Mouse (Mus musculus) MEL-GATA-1-ER (cell line): ENCODE results near the gene Kdm4a.

ENCODE experiments used
- DNase-seq: peaks from one replicate; pipeline ENCODE4 v3.0.0-alpha.2; 2012; ENCODE audit warnings: low read depth; ENCODE audit errors: extremely low read depth

Kdm4a gene

DNA sequence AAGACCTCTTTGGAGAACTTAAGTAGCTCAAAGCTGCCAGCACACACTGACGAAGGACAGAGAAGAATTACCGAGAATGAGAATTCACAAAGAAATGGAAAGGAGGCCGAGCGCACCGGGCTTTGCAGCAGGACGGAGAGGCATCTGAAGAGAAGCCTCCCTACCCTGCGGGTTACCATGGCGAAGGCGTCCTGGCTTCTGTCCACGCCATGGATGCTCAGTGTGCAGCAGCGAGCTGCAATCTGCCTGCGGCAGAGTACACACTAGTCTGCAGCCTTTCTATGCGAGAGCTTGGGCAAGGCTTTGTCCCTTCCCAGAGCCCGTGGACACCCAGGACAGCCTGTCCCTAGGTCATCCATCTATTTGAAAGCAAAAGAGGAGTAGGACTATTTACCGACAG, 23.3 kb downstream of the Kdm4a start:
- no peak for DNase-seq

GRCm38 (mm10) chr4:118154889-118155288, 25.0 kb downstream of the Kdm4a start:
- peak; percentile 46 for DNase-seq

GRCm38 (mm10) chr4:118152020-118152785, 27.6 kb downstream of the Kdm4a start:
- peak; percentile 90 for DNase-seq

GRCm38 (mm10) chr4:118150804-118151203, 29.0 kb downstream of the Kdm4a start:
- no peak for DNase-seq

- DNase-seq = no peak
Observed at GRCm38 (mm10) chr4:118149956-118150680, 29.7 kb downstream of the Kdm4a start.

DNA sequence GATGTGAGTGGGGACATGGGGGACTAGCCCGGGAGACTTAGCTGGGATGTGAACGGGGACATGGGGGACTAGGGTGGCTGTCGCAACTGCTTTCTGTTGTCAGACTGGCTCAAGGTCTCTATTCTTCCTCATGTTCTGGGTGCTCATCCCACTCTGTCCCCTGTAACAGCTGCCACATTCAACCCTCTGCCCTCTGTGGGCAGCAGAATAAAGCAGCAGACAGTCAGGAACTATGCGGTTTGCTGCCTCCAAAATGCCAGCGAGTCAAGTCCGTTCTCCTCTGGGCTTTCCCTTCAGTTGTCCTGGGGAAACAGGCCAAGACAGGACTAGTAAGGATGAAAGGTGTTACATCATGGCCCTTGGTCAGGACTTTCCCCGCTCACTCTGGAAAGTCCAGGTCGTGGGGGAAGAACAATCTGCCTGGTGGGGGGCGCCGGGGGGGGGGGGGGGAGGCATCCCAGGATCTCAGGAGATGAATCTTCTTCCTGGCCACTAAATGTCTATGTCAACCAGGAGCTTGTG, 30.7 kb downstream of the Kdm4a start:
- DNase-seq = no peak

DNA sequence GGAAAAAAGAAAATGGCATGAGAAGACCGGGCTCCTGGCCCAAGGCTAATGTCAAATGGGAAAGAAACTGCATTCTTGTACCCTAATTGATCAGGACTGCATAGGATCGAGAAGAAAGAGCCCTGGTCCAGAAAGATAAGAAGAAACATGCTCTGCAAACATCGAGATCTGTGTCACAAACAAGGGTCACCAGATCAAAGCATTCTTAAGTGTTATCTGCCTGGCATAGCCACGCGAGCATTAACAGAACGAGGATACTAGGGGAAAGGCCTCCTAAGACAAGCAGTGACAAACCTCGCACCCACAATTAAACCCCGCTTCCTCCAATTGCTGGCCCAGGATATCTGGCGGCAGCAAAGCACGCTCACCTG, 31.5 kb downstream of the Kdm4a start:
- no peak for DNase-seq

- no peak for DNase-seq
Observed at GRCm38 (mm10) chr4:118147547-118148316, 32.1 kb downstream of the Kdm4a start.

GRCm38 (mm10) chr4:118147090-118147489, 32.8 kb downstream of the Kdm4a start:
- DNase-seq = no peak

GRCm38 (mm10) chr4:118144324-118144723, 35.5 kb downstream of the Kdm4a start:
- peak; percentile 75 for DNase-seq

- no peak for DNase-seq
Observed at GRCm38 (mm10) chr4:118143679-118144078, 36.2 kb downstream of the Kdm4a start.

DNA sequence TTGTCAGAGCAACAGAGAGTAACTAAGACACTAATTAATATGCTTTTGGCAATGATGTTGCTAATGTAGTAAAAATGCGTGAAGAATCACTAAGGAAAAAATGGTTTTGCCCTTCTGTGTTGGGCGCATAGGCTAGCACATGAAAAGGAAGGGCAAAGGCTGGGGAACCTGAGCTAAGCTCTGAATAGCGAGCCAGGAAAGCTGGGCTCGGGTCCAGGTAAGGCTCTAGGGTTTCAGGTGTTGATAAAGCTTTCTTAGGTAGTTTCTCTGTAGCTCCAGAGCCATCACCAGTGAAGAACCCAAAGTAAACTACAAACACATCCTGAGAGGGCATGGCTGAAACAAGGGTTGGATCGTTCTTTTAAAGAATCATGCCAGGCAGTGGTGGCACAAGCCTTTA, 38.3 kb downstream of the Kdm4a start:
- no peak for DNase-seq

DNA sequence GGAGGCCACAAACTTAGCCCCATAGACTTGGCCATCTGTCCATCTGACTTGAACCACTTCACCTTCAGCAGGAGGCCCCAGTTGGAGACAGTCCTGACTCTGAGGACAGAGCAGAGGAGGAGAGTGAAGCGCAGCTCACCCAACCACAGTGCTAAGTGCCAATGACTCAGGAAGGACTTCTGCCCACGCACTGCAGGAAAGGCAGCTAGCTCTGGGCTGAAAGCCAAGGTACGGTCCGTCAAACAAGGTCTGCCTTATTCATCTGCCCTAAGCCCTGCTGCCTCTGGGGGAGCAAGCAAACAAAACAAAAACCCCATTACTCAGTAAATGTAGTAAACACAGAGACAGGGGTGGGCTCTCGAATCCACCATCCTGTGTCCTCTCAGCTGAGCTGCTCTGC, 41.0 kb downstream of the Kdm4a start:
- DNase-seq = no peak

DNA sequence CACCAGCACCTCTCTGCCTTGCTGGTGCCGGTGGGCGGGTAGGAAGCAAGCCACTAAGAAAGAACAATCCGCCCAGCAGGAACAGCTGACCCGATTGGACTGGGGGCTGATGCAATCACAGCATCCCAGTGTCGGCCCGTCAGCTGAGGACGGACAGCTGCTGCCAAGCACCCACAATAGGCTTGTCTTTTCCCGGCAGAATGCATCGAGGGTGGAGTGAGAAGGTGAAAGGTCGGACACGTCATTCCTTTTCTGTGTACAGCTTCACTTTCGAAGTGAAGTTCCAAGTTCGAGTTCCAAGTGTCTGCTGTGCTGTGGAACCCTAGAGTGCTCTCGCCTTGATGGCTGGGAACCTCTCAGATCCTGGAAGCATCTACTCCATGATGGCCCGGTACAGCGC, 42.0 kb downstream of the Kdm4a start:
- no peak for DNase-seq

GRCm38 (mm10) chr4:118137311-118137710, 42.5 kb downstream of the Kdm4a start:
- DNase-seq = no peak

DNA sequence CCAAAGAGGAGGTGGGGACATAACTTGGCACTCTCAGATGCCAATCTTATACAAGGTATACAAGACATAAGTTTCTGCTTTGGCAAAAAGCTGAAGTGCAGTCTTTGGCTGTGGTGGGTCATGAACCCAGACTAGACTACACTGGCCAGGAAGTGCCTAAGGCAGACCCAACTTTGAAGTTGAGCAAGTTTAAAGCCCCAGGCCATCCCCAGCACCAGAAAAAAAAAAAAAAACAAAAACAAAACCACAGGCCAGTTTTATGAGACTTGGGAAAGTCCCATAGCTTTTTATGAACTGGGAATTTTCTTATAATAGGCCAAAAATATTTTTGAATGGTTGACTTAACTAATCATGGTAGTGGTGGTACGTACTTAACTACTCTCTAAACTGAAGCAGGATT, 44.4 kb downstream of the Kdm4a start:
- no peak for DNase-seq

- peak; percentile 82 for DNase-seq
Observed at GRCm38 (mm10) chr4:118134485-118135365, 45.1 kb downstream of the Kdm4a start, which contains the start of gene St3gal3. Gene St3gal3 (minus strand): TSS chr4:118134914.

DNA sequence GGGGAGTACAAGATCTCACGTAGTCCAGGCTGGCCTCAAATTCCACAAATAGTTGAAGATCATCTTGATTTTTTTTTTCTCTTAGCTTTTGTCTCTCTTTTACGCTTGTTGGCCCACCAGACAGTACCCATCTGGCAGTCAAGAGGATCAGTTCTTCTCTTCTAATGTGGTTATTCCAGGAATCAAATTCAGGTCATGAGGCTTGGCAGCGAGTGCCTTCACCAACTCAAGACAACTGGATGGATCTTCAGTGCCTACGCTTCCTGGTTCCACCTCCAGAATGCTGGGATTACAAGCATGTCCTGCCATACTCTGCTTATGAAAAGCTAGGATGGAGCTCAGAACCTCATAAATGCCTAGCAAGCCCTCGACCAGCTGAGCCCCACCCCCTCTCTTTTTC, 48.5 kb downstream of the Kdm4a start:
- DNase-seq = no peak

- no peak for DNase-seq
Observed at GRCm38 (mm10) chr4:118123030-118123704, 56.7 kb downstream of the Kdm4a start.

DNA sequence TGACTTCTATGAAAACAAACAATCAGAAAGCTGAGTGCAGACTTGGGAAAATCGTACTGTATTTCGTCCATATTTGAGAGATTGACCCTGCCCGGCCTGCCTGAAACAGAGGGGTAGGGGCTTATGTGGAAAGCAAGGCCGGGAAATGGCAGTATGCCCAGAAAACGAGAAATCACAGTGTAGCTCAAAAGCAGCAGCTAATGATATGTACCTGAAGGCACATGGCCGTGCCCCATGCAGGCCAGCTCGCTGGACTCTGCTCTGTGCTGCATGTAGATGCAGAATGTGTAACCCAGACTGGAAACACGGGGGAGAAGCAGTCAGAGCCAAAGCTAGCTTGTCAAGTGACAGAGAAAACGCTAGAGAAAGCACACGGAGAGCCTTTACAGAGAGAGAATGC, 57.8 kb downstream of the Kdm4a start:
- no peak for DNase-seq
